Mouse (Mus musculus): ENCODE data around the gene Psmb1. TPM values are rescaled to one million over a fixed set of nuclear protein-coding genes. Genes with fewer than 3 reads are reported as not detected.
A peak's percentile ranks its signal among the peaks of the same experiment; 100 is the strongest.
"Not testable (repeated sequence)": the region's sequence is repeated elsewhere in the genome, so short reads cannot be mapped to it uniquely, and the experiment has no call there.

Psmb1 gene
- polyA plus RNA-seq, 1 experiment from 2014 or later: 181 TPM

GRCm38 (mm10) chr17:15456595-15456994 is 43.0 kb downstream of the Psmb1 start:
- no peak overlapping the region for H3K9ac ChIP-seq
- peak; percentile 46; the same call in 1 of the 2 replicates for ATAC-seq
- no peaks in the 10 kb centered on the region for H3K27me3 ChIP-seq (replicated peaks)
- H3K4me1 ChIP-seq: no peaks in the 10 kb centered on the region
- no peak overlapping the region for H3K4me3 ChIP-seq
- 63% methylated on average over 2 of the region's 2 CpGs for WGBS (ENCODE audit: insufficient replicate concordance)
- no peak overlapping the region for H3K27ac ChIP-seq
- H3K4me2 ChIP-seq: no peak overlapping the region
- no peaks in the 10 kb centered on the region for H3K9me3 ChIP-seq (replicated peaks)
- peaks cover under 1% of the 10 kb centered on the region; the same call in 1 of the 2 replicates for H3K36me3 ChIP-seq

DNA sequence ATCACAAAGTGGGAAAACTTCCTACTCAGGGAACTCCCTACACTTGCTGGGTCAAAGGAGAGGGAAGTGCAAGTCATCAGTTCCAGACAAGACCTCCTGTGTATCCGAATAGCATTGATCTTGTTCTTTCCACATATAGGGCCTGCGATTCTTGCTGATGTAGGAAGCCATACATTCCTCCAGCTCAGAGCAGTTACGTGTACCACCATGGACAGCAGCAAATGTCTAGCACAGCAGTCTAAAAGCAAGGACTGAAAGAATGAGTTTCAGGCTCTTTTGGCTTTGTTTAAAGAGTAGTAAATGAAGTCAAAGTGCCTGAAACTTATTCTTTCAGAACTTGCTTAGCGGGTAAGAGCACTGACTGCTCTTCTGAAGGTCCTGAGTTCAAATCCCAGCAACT is 44.3 kb downstream of the Psmb1 start:
- no peak overlapping the region for H3K4me2 ChIP-seq
- H3K27ac ChIP-seq: no peak overlapping the region
- no peaks in the 10 kb centered on the region for H3K27me3 ChIP-seq (replicated peaks)
- H3K4me3 ChIP-seq: no peak overlapping the region
- WGBS (ENCODE audit: insufficient replicate concordance): 58% methylated on average over 4 of the region's 4 CpGs
- no peaks in the 10 kb centered on the region for H3K36me3 ChIP-seq
- H3K4me1 ChIP-seq: no peaks in the 10 kb centered on the region
- H3K9ac ChIP-seq: no peak overlapping the region
- H3K9me3 ChIP-seq (replicated peaks): no peaks in the 10 kb centered on the region
- no peak for ATAC-seq

GRCm38 (mm10) chr17:15449606-15450005 is 49.9 kb downstream of the Psmb1 start:
- H3K4me3 ChIP-seq: no peak overlapping the region
- H3K9me3 ChIP-seq (replicated peaks): no peaks in the 10 kb centered on the region
- WGBS (ENCODE audit: insufficient replicate concordance): 69% methylated on average over 3 of the region's 3 CpGs
- H3K9ac ChIP-seq: no peak overlapping the region
- H3K4me2 ChIP-seq: no peak overlapping the region
- no peak overlapping the region for H3K27ac ChIP-seq
- no peaks in the 10 kb centered on the region for H3K4me1 ChIP-seq
- 0 out of 2 replicates have a peak, but pooled peaks cover 4% of the 10 kb centered on the region for H3K27me3 ChIP-seq (replicated peaks)
- no peaks in the 10 kb centered on the region for H3K36me3 ChIP-seq
- no peak for ATAC-seq

GRCm38 (mm10) chr17:15449144-15449543 is 50.4 kb downstream of the Psmb1 start:
- H3K27me3 ChIP-seq (replicated peaks); ATAC-seq; H3K36me3 ChIP-seq; H3K9me3 ChIP-seq (replicated peaks); H3K4me2 ChIP-seq; H3K4me3 ChIP-seq; H3K27ac ChIP-seq; H3K9ac ChIP-seq; H3K4me1 ChIP-seq: not testable (repeated sequence)
- 56% methylated on average over 6 of the region's 6 CpGs for WGBS (ENCODE audit: insufficient replicate concordance)

DNA sequence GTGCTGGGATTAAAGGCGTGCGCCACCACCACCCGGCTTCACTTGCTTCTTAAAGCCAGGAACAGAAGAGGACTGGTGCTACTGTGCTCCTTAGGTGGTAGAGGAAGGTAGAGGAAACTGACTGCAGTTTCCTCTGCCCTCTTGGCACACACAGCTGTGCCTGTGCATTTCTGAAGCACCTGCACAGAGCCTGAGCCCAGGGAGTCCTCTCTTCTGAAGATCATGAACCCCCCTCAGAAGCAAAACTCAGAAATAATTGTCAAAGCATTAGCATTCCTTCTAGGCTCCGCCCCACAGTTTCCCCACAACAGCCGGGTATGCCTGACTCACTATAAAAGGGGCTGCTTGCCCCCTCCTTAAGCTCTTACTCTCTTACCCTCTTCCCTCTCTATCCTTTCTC is 51.7 kb downstream of the Psmb1 start:
- Histone ChIP-seq H3K4me2 (no peak overlapping the region), H3K9ac (no peak overlapping the region), H3K4me1 (no peaks in the 10 kb centered on the region), H3K27me3 (replicated peaks) (0 out of 2 replicates have a peak, but pooled peaks cover 4% of the 10 kb centered on the region), H3K4me3 (no peak overlapping the region), H3K27ac (no peak overlapping the region), H3K36me3 (no peaks in the 10 kb centered on the region), H3K9me3 (replicated peaks) (no peaks in the 10 kb centered on the region)
- no peak for ATAC-seq
- WGBS (ENCODE audit: insufficient replicate concordance): 53% methylated on average over 5 of the region's 5 CpGs

GRCm38 (mm10) chr17:15445421-15445820 is 54.1 kb downstream of the Psmb1 start:
- Histone ChIP-seq H3K36me3 (no peaks in the 10 kb centered on the region), H3K27me3 (replicated peaks) (0 out of 2 replicates have a peak, but pooled peaks cover 4% of the 10 kb centered on the region), H3K4me2 (no peak overlapping the region), H3K4me3 (no peak overlapping the region), H3K27ac (no peak overlapping the region), H3K9ac (no peak overlapping the region), H3K4me1 (peaks cover 6% of the 10 kb centered on the region; the same call in 1 of the 2 replicates), H3K9me3 (replicated peaks) (no peaks in the 10 kb centered on the region)
- ATAC-seq: no peak
- WGBS (ENCODE audit: insufficient replicate concordance): 63% methylated on average over 3 of the region's 3 CpGs

DNA sequence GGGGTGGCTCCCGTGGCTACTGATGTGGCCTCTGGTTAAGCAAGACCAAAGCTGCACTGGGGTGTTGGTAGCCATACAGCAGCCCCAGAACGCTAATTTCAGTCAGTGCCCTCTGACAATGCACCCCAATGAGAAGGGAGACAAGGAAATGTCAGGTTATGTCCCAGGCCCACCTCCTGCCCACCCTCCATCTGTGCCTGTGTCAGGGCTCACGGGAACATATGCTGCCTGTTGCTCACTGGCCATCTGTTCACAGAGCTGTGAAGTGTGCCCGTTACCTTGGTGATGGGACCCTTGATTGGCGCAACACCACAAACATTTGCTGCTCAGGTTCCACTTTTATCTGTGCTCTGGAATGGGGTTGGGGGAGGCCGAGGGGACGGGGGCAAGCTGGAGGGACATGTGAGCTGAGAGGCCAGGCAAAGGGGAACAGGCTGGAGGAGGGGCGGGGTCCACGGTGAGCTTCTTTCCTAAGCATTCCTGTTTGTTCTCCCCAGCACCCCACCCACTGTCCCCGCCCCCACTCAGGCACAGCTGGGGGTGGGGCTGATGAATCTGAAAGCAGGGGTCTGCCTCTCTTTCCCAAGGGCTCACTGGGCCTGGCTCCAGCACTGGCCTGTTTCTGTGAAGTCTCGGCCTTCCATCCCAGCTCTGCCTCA is 59.0 kb downstream of the Psmb1 start:
- peaks cover 9% of the 10 kb centered on the region; the same call in 1 of the 2 replicates for H3K4me1 ChIP-seq
- peak overlapping the region; percentile 21 for H3K4me2 ChIP-seq
- WGBS (ENCODE audit: insufficient replicate concordance): 22% methylated on average over 11 of the region's 11 CpGs
- H3K27me3 ChIP-seq (replicated peaks): no peaks in the 10 kb centered on the region
- peak; percentile 70 for ATAC-seq
- H3K9ac ChIP-seq: no peak overlapping the region
- no peaks in the 10 kb centered on the region for H3K9me3 ChIP-seq (replicated peaks)
- H3K36me3 ChIP-seq: no peaks in the 10 kb centered on the region
- no peak overlapping the region for H3K4me3 ChIP-seq
- 0 out of 2 replicates have a peak overlapping the region, but pooled peaks have one; percentile 2 for H3K27ac ChIP-seq

DNA sequence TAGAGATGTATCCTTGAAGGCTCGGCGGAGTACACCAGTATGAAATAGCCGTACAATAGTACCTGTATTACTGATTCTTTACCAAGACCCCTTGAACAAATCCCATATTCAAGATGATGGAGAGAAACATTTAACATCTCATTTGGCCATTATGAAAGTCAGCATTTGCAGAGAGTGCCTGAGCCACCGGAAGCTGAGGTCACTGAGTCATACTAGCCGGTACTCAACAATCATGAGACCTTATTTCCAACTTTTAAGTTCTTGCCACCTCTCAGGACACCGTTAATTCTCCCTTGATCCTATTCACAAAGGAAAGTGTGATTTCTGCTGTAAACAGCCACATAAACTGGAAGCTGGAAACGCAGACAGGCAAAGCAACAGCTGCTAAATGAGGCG is 59.5 kb downstream of the Psmb1 start:
- no peaks in the 10 kb centered on the region for H3K36me3 ChIP-seq
- peak overlapping the region; percentile 21; the same call in 1 of the 2 replicates for H3K4me2 ChIP-seq
- 40% methylated on average over 8 of the region's 8 CpGs for WGBS (ENCODE audit: insufficient replicate concordance)

GRCm38 (mm10) chr17:15434748-15435147 is 64.8 kb downstream of the Psmb1 start:
- H3K27ac ChIP-seq: no peak overlapping the region

More for the DNA sequence above, 59.5 kb downstream of the Psmb1 start:
- 0 out of 2 replicates have a peak overlapping the region, but pooled peaks have one; percentile 2 for H3K27ac ChIP-seq
- H3K4me1 ChIP-seq: peaks cover 9% of the 10 kb centered on the region; the same call in 1 of the 2 replicates
- no peak overlapping the region for H3K9ac ChIP-seq
- no peaks in the 10 kb centered on the region for H3K9me3 ChIP-seq (replicated peaks)
- no peaks in the 10 kb centered on the region for H3K27me3 ChIP-seq (replicated peaks)
- ATAC-seq: no peak
- H3K4me3 ChIP-seq: no peak overlapping the region

GRCm38 (mm10) chr17:15432036-15432435 is 67.5 kb downstream of the Psmb1 start:
- no peak overlapping the region for H3K27ac ChIP-seq
- no peaks in the 10 kb centered on the region for H3K9me3 ChIP-seq (replicated peaks)
- no peak for ATAC-seq
- no peaks in the 10 kb centered on the region for H3K27me3 ChIP-seq (replicated peaks)
- no peak overlapping the region for H3K4me3 ChIP-seq
- peaks cover 28% of the 10 kb centered on the region for H3K36me3 ChIP-seq
- no peak overlapping the region for H3K4me2 ChIP-seq
- no peak overlapping the region for H3K9ac ChIP-seq
- WGBS (ENCODE audit: insufficient replicate concordance): 74% methylated on average over 3 of the region's 3 CpGs
- H3K4me1 ChIP-seq: 0 out of 2 replicates have a peak, but pooled peaks cover 7% of the 10 kb centered on the region

More at GRCm38 (mm10) chr17:15434748-15435147, 64.8 kb downstream of the Psmb1 start:
- Histone ChIP-seq H3K9me3 (replicated peaks) (no peaks in the 10 kb centered on the region), H3K27me3 (replicated peaks) (no peaks in the 10 kb centered on the region), H3K36me3 (peaks cover 11% of the 10 kb centered on the region), H3K4me1 (0 out of 2 replicates have a peak, but pooled peaks cover 7% of the 10 kb centered on the region), H3K4me2 (no peak overlapping the region), H3K9ac (no peak overlapping the region), H3K4me3 (no peak overlapping the region)
- 0 out of 2 replicates have a peak, but pooled peaks have one; percentile 18 for ATAC-seq
- WGBS (ENCODE audit: insufficient replicate concordance): 42% methylated on average over 3 of the region's 3 CpGs

GRCm38 (mm10) chr17:15431551-15431950 is 68.0 kb downstream of the Psmb1 start:
- 0 out of 2 replicates have a peak, but pooled peaks cover 7% of the 10 kb centered on the region for H3K4me1 ChIP-seq
- WGBS (ENCODE audit: insufficient replicate concordance): 76% methylated on average over 4 of the region's 4 CpGs

DNA sequence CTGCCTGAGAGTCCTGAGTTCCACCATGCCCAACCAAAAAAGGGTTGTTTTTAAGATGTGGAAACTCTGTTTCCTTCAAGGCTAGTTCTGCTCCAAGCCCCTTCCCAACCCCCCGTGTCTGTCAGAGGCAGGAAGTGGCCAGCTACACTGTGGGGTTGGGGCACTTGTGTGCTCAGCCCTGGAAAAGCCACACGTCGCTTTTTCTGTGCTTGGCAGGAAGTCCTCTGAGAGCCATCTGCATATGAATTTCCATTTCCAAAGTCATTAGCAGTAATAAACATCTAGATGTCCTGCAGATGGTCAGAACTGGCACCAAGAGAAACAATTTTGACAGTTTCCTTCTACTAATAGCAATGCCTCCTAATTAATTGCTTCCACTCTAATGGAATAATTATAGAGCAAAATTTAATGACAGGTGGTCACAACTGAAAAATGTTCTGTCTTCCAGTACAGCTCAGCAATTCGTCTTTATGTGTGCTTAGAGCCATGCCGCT is 68.5 kb downstream of the Psmb1 start:
- peak; percentile 57; the same call in 1 of the 2 replicates for ATAC-seq
- H3K9me3 ChIP-seq (replicated peaks): no peaks in the 10 kb centered on the region
- H3K4me1 ChIP-seq: 0 out of 2 replicates have a peak, but pooled peaks cover 7% of the 10 kb centered on the region
- no peak overlapping the region for H3K4me2 ChIP-seq
- no peaks in the 10 kb centered on the region for H3K27me3 ChIP-seq (replicated peaks)
- no peak overlapping the region for H3K4me3 ChIP-seq
- H3K27ac ChIP-seq: 0 out of 2 replicates have a peak overlapping the region, but pooled peaks have one; percentile 10
- WGBS (ENCODE audit: insufficient replicate concordance): 36% methylated on average over 5 of the region's 5 CpGs
- H3K9ac ChIP-seq: no peak overlapping the region
- H3K36me3 ChIP-seq: peaks cover 33% of the 10 kb centered on the region

More at GRCm38 (mm10) chr17:15431551-15431950, 68.0 kb downstream of the Psmb1 start:
- Histone ChIP-seq H3K36me3 (peaks cover 31% of the 10 kb centered on the region), H3K27me3 (replicated peaks) (no peaks in the 10 kb centered on the region), H3K4me3 (no peak overlapping the region), H3K9ac (no peak overlapping the region), H3K9me3 (replicated peaks) (no peaks in the 10 kb centered on the region), H3K4me2 (no peak overlapping the region), H3K27ac (no peak overlapping the region)
- no peak for ATAC-seq

Data from liver, embryonic 12.5 days (tissue).